Mouse (Mus musculus) embryo, embryonic 10.5 days (tissue): ENCODE measurements around the gene Abca4.
"Not testable (repeated sequence)": the region's sequence is repeated elsewhere in the genome, so short reads cannot be mapped to it uniquely, and the experiment has no call there.

ENCODE experiments used
- DNase-seq: peaks from one replicate; pipeline ENCODE4 v3.0.0-alpha.2; 2015; ENCODE audit warnings: low spot score

Gene Abca4

GRCm38 (mm10) chr3:122058439-122059198 is 14.4 kb downstream of the Abca4 start:
- DNase-seq: no peak

- no peak for DNase-seq
Measured at GRCm38 (mm10) chr3:122062586-122062985, 18.3 kb downstream of the Abca4 start.

- DNase-seq: no peak
Measured at GRCm38 (mm10) chr3:122064556-122065410, 20.5 kb downstream of the Abca4 start.

GRCm38 (mm10) chr3:122071769-122072168 is 27.5 kb downstream of the Abca4 start:
- DNase-seq: no peak

GRCm38 (mm10) chr3:122072646-122073571 is 28.7 kb downstream of the Abca4 start:
- DNase-seq: no peak

- DNase-seq: no peak
Measured at GRCm38 (mm10) chr3:122073595-122073994, 29.4 kb downstream of the Abca4 start.

GRCm38 (mm10) chr3:122074334-122074733 is 30.1 kb downstream of the Abca4 start:
- DNase-seq: no peak

GRCm38 (mm10) chr3:122078141-122078540 is 33.9 kb downstream of the Abca4 start:
- peak; percentile 59 for DNase-seq

- no peak for DNase-seq
Measured at GRCm38 (mm10) chr3:122079172-122079571, 34.9 kb downstream of the Abca4 start.

GRCm38 (mm10) chr3:122081634-122082033 is 37.4 kb downstream of the Abca4 start:
- not testable (repeated sequence) for DNase-seq

- DNase-seq: no peak
Measured at GRCm38 (mm10) chr3:122082338-122082737, 38.1 kb downstream of the Abca4 start.

GRCm38 (mm10) chr3:122085157-122085989 is 41.1 kb downstream of the Abca4 start:
- peak; percentile 65 for DNase-seq

GRCm38 (mm10) chr3:122088054-122088681 is 43.9 kb downstream of the Abca4 start:
- peak; percentile 35 for DNase-seq

GRCm38 (mm10) chr3:122090338-122090737 is 46.1 kb downstream of the Abca4 start:
- DNase-seq: no peak

- no peak for DNase-seq
Measured at GRCm38 (mm10) chr3:122099713-122100112, 55.5 kb downstream of the Abca4 start.

- no peak for DNase-seq
Measured at GRCm38 (mm10) chr3:122102091-122102490, 57.8 kb downstream of the Abca4 start.

- peak; percentile 94 for DNase-seq
Measured at GRCm38 (mm10) chr3:122103864-122104808, 59.9 kb downstream of the Abca4 start.

- no peak for DNase-seq
Measured at GRCm38 (mm10) chr3:122106920-122107319, 62.7 kb downstream of the Abca4 start.

GRCm38 (mm10) chr3:122107643-122108194 is 63.5 kb downstream of the Abca4 start:
- no peak for DNase-seq
